Mouse (Mus musculus) G1E (cell line): ENCODE measurements at regions not wholly inside any gene's neighbourhood (a gene's known extent, or its start where the extent isn't known, plus 50 kb on each side); places are given as distances from the start of the nearest gene placed in this dataset.

Source experiments
- ATAC-seq: 2 replicates; pipeline ENCODE4 v1.8.0; 2016; ENCODE audit warnings: mild to moderate bottlenecking; ENCODE audit not compliant: insufficient number of reproducible peaks, poor library complexity, low FRiP score, severe bottlenecking; ENCODE audit errors: extremely low read depth
- DNase-seq: peaks from one replicate; pipeline ENCODE4 v3.0.0; 2012; ENCODE audit warnings: low spot score
- H3K27me3 ChIP-seq: 2 replicates; pipeline ENCODE4 v1.6.1; 2012; ENCODE audit warnings: mild to moderate bottlenecking, low read length, inconsistent platforms; ENCODE audit not compliant: insufficient read depth
- H3K36me3 ChIP-seq: replicated peaks from 2 replicates; pipeline ENCODE3; 2012; ENCODE audit warnings: mild to moderate bottlenecking, inconsistent platforms
- H3K4me1 ChIP-seq: 2 replicates; pipeline ENCODE4 v1.6.1; 2012; ENCODE audit warnings: low read depth, low read length, inconsistent platforms, mixed read lengths; ENCODE audit not compliant: insufficient read depth
- H3K4me3 ChIP-seq: 2 replicates; pipeline ENCODE4 v1.5.1; 2012; ENCODE audit warnings: low read depth, mild to moderate bottlenecking, inconsistent platforms, low read length, moderate library complexity, mixed read lengths
- H3K9me3 ChIP-seq: replicated peaks from 2 replicates; pipeline ENCODE4 v1.6.1; 2012; ENCODE audit warnings: inconsistent platforms
- CTCF ChIP-seq: IDR thresholded peaks from 2 replicates; pipeline ENCODE4 v1.5.1; 2012; ENCODE audit warnings: low read depth, low read length, inconsistent platforms, mixed read lengths
- GATA1 ChIP-seq: IDR thresholded peaks from 2 replicates; pipeline ENCODE4 v1.6.1; 2012; ENCODE audit warnings: borderline replicate concordance, low read length, inconsistent platforms, mixed read lengths
- GATA2 ChIP-seq: IDR thresholded peaks from 2 replicates; pipeline ENCODE4 v1.6.1; 2012; ENCODE audit warnings: low read depth, low read length, inconsistent platforms, borderline replicate concordance
- POLR2AphosphoS5 ChIP-seq: IDR thresholded peaks from 2 replicates; pipeline ENCODE4 v1.6.1; 2012; ENCODE audit warnings: low read depth, low read length, inconsistent platforms; ENCODE audit not compliant: insufficient replicate concordance
- TAL1 ChIP-seq: conservative IDR thresholded peaks from 2 replicates; pipeline ENCODE4 v1.6.1; 2012; ENCODE audit warnings: low read depth, low read length, inconsistent platforms, mixed read lengths

DNA sequence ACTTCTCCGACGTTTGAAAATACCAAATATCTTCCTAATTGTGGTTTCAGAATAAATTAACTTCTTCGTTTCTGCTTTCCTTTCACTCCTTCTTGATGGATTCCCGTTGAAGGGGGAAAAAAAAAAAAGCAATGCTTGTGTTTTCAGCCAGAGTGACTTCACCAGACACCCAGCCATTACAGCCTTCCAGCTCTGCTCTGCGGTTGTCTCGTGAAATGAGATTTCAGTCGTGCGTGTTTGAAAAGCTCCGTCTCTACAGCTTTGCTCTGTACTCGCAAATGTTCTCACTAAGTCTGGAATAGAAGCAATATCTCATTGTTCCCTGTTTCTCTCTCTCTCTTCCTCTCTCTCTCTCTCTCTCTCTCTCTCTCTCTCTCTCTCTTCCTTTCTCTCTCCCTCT is 509.6 kb upstream of the Kif2a start:
- H3K9me3 ChIP-seq, result peaks cover 2% of the 10 kb centered on the region; the same call in 1 of the 2 replicates
- H3K36me3 ChIP-seq, result no peaks in the 10 kb centered on the region
- no peak for ATAC-seq
- no peak for TF ChIP-seq TAL1
- TF ChIP-seq GATA2, result no peak
- TF ChIP-seq CTCF, result no peak
- no peak for TF ChIP-seq GATA1
- H3K27me3 ChIP-seq, result peaks cover 4% of the 10 kb centered on the region; the same call in 1 of the 2 replicates
- no peaks in the 10 kb centered on the region for H3K4me1 ChIP-seq
- H3K4me3 ChIP-seq, result no peak overlapping the region
- DNase-seq, result no peak

DNA sequence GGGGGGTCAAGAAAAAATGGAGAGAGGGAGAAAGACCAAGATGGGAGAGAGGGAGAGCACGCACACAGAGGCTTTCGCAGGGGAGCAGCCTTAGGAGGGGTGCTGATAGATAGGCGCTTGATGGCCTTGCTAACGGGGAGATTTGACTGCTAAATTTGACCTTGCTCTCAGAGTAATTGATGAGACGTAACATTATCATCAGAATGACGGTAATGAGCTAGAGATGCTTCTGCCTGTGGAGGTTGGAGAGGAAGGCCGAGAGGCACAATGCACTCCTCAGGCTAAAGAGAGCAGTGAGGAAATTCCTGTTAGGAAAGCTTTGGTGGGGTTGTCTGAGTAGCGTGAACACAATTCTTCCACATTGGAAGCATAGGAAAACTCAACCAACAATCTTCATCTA is 509.1 kb upstream of the Kif2a start:
- ATAC-seq (no peak), DNase-seq (no peak)
- Histone ChIP-seq H3K36me3 (no peaks in the 10 kb centered on the region), H3K9me3 (peaks cover 2% of the 10 kb centered on the region; the same call in 1 of the 2 replicates), H3K4me3 (no peak overlapping the region), H3K4me1 (no peaks in the 10 kb centered on the region), H3K27me3 (peaks cover 2% of the 10 kb centered on the region; the same call in 1 of the 2 replicates)
- TF ChIP-seq POLR2AphosphoS5 (no peak), GATA1 (no peak), CTCF (no peak), TAL1 (no peak), GATA2 (no peak)

DNA sequence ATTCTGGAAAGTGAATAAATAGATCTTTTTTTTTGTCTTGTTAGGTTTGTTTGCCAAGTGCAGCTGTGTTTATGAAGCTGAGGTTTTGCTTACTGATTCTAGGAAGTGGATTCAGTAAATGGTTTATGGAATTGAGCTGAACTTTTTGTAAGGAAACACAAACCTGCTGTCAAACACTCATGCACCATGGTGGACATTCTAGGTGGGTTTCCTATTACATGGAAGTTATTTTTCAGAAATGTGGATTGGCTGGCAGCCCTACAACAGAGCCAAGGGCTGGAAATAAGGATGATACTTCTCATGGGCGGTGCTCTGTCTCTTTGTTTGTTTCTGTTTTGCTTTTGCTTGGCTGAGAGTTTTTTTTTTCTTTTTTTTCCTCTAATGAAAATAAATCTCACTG is 508.5 kb upstream of the Kif2a start:
- TF ChIP-seq POLR2AphosphoS5, result no peak
- TF ChIP-seq GATA2, result no peak
- TF ChIP-seq CTCF, result no peak
- no peak for TF ChIP-seq TAL1
- no peak for TF ChIP-seq GATA1
- DNase-seq (no peak), ATAC-seq (no peak)
- Histone ChIP-seq H3K4me3 (no peak overlapping the region), H3K27me3 (peaks cover 2% of the 10 kb centered on the region; the same call in 1 of the 2 replicates), H3K4me1 (no peaks in the 10 kb centered on the region), H3K36me3 (no peaks in the 10 kb centered on the region), H3K9me3 (peaks cover 2% of the 10 kb centered on the region; the same call in 1 of the 2 replicates)

DNA sequence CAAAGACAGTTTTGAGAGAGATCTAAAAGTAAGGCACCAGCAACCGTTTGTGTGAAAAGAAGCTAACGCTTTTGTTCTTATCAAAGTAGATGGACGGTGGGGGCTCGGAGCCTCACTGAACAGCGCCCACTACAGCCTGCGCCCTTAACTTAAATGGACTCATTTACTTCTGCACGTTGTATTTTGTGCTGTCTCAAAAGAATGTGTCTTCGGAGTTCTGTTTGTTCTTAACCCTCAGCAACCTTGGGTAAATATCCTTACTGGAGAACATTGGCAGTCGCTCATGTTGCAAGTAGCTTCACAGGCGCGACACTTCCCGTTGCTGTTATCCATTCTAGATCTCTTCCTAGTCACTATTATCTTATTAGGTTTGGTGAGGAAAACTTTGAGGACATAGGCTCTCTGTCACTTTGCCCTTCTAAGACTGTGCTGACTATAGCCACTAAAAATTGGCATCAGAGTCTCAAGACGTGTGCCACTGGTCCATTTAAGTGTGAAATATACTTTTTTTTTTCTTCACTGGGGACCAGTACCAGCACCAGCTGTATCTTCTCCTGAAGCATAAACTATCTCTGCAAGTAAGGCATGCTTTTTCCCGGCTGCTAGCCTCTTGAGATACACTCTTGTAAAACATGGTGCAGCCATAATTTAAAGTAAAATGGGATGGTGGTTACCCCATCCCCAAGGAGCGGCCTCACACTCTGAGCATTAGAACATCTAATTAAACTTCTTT is 507.0 kb upstream of the Kif2a start:
- H3K4me1 ChIP-seq, result no peaks in the 10 kb centered on the region
- ATAC-seq (no peak), DNase-seq (no peak)
- TF ChIP-seq GATA2 (no peak), TAL1 (no peak), CTCF (no peak), GATA1 (no peak), POLR2AphosphoS5 (no peak)
- H3K9me3 ChIP-seq, result peaks cover 2% of the 10 kb centered on the region; the same call in 1 of the 2 replicates
- H3K36me3 ChIP-seq, result no peaks in the 10 kb centered on the region
- no peak overlapping the region for H3K4me3 ChIP-seq
- H3K27me3 ChIP-seq, result peaks cover 7% of the 10 kb centered on the region

GRCm38 (mm10) chr13:107522942-107523341 is 501.0 kb upstream of the Kif2a start:
- DNase-seq (no peak), ATAC-seq (no peak)
- TF ChIP-seq TAL1 (no peak), CTCF (no peak)
- Histone ChIP-seq H3K9me3 (no peaks in the 10 kb centered on the region), H3K4me1 (no peaks in the 10 kb centered on the region), H3K36me3 (no peaks in the 10 kb centered on the region), H3K4me3 (no peak overlapping the region), H3K27me3 (peaks cover 7% of the 10 kb centered on the region)

GRCm38 (mm10) chr13:107514236-107514635 is 492.3 kb upstream of the Kif2a start:
- Histone ChIP-seq H3K4me1 (no peaks in the 10 kb centered on the region), H3K27me3 (no peaks in the 10 kb centered on the region), H3K9me3 (no peaks in the 10 kb centered on the region), H3K4me3 (no peak overlapping the region), H3K36me3 (no peaks in the 10 kb centered on the region)
- DNase-seq (no peak), ATAC-seq (no peak)
- TF ChIP-seq GATA2, result no peak
- TF ChIP-seq CTCF, result no peak
- TF ChIP-seq POLR2AphosphoS5, result no peak
- TF ChIP-seq TAL1, result no peak
- TF ChIP-seq GATA1, result no peak
